Mouse (Mus musculus) ES-E14 (cell line): ENCODE measurements at regions not wholly inside any gene's neighbourhood (a gene's known extent, or its start where the extent isn't known, plus 50 kb on each side); places are given as distances from the start of the nearest gene placed in this dataset.

Source experiments
- DNase-seq: peaks from one replicate; pipeline ENCODE4 v3.0.0-alpha.2; 2013; ENCODE audit warnings: low read depth, low spot score
- H3K27ac ChIP-seq: 2 replicates; pipeline ENCODE4 v1.5.1; 2012; ENCODE audit warnings: low read depth, mild to moderate bottlenecking, low read length, moderate library complexity, mixed read lengths; ENCODE audit not compliant: poor library complexity, insufficient read depth, severe bottlenecking
- H3K36me3 ChIP-seq: 2 replicates; pipeline ENCODE4 v1.6.1; 2012; ENCODE audit warnings: mild to moderate bottlenecking, low read length, moderate library complexity, mixed read lengths; ENCODE audit not compliant: control insufficient read depth, poor library complexity, insufficient read depth, severe bottlenecking
- H3K4me1 ChIP-seq, 2 experiments: fragments of 150-350 bp in 1 of 2; sonication (generic) in 1 of 2; 2 replicates each; pipeline ENCODE4 v1.6.1; 2012; ENCODE audit warnings: low read length in 2 of 2, mild to moderate bottlenecking in 1 of 2, mixed read lengths in 1 of 2; ENCODE audit not compliant: control insufficient read depth in 2 of 2, insufficient read depth in 2 of 2, poor library complexity in 1 of 2
- H3K4me3 ChIP-seq, 2 experiments: fragments of 150-350 bp in 1 of 2; sonication (generic) in 1 of 2; 2 replicates each; pipeline ENCODE4 v1.5.1; 2012; ENCODE audit warnings: low read length in 2 of 2, low read depth in 1 of 2, mild to moderate bottlenecking in 1 of 2, mixed read lengths in 1 of 2; ENCODE audit not compliant: insufficient read depth in 1 of 2, poor library complexity in 1 of 2, severe bottlenecking in 1 of 2
- H3K9ac ChIP-seq: 2 replicates; pipeline ENCODE4 v1.6.1; 2012; ENCODE audit warnings: low read depth, mild to moderate bottlenecking, low read length, mixed read lengths; ENCODE audit not compliant: poor library complexity, insufficient read depth, severe bottlenecking
- H3K9me3 ChIP-seq: fragments of 150-350 bp; sonication (generic); 2 replicates; pipeline ENCODE4 v1.6.1; 2012; ENCODE audit warnings: low read depth, mild to moderate bottlenecking, low read length; ENCODE audit not compliant: control insufficient read depth, insufficient read depth
- CHD2 ChIP-seq: IDR thresholded peaks from 2 replicates; pipeline ENCODE4 v1.6.1; 2014; ENCODE audit warnings: mild to moderate bottlenecking, low read depth, low read length, inconsistent platforms
- HCFC1 ChIP-seq: IDR thresholded peaks from 2 replicates; pipeline ENCODE4 v1.6.1; 2012; ENCODE audit warnings: low read length, inconsistent platforms, borderline replicate concordance; ENCODE audit not compliant: insufficient read depth
- MAFK ChIP-seq: IDR thresholded peaks from 2 replicates; pipeline ENCODE4 v1.6.1; 2014; ENCODE audit warnings: mild to moderate bottlenecking, low read depth, low read length, inconsistent platforms; ENCODE audit not compliant: insufficient read depth
- ZC3H11A ChIP-seq: IDR thresholded peaks from 2 replicates; pipeline ENCODE4 v1.6.1; 2012; ENCODE audit warnings: low read depth, mild to moderate bottlenecking, inconsistent platforms, low read length, borderline replicate concordance
- ZNF384 ChIP-seq: IDR thresholded peaks from 2 replicates; pipeline ENCODE4 v1.6.1; 2012; ENCODE audit warnings: low read depth, low read length, inconsistent platforms
- in situ Hi-C, 2 experiments: fragments of 600-800 bp; cut with MboI; formaldehyde crosslinking; loops; one replicate each; pipeline ENCODE4 v1.15.1; 2025; ENCODE audit warnings: low sequenced_read_pairs in 2 of 2, inconsistent platforms in 1 of 2; ENCODE audit not compliant: unreplicated experiment in 2 of 2

- H3K36me3 ChIP-seq, result no peaks in the 10 kb centered on the region
- no peaks in the 10 kb centered on the region for H3K9me3 ChIP-seq
- H3K9ac ChIP-seq, result no peak overlapping the region
- DNase-seq, result no peak
- H3K4me3 ChIP-seq, result no peak overlapping the region
- in situ Hi-C loops, result no loop called here
- TF ChIP-seq CHD2, result no peak
- no peak for TF ChIP-seq ZC3H11A
- TF ChIP-seq HCFC1, result no peak
- TF ChIP-seq ZNF384, result no peak
- TF ChIP-seq MAFK, result no peak
- H3K4me1 ChIP-seq, result peaks cover 0 to 2% of the 10 kb centered on the region in 2 experiments; a peak in 1 of 4 replicates
- no peak overlapping the region for H3K27ac ChIP-seq
Observed at GRCm38 (mm10) chr16:42493596-42493995, 153.1 kb upstream of the Gap43 start.

- in situ Hi-C loops, result no loop called here
- no peak for TF ChIP-seq CHD2
- TF ChIP-seq HCFC1, result no peak
- TF ChIP-seq MAFK, result no peak
- TF ChIP-seq ZC3H11A, result no peak
- TF ChIP-seq ZNF384, result no peak
- no peak overlapping the region for H3K4me3 ChIP-seq
Observed at GRCm38 (mm10) chr16:42488745-42489144, 148.3 kb upstream of the Gap43 start.

GRCm38 (mm10) chr16:42479978-42480377 lies 139.5 kb upstream of the Gap43 start:
- no peak overlapping the region for H3K27ac ChIP-seq

More at GRCm38 (mm10) chr16:42488745-42489144, 148.3 kb upstream of the Gap43 start:
- H3K36me3 ChIP-seq, result no peaks in the 10 kb centered on the region
- no peak for DNase-seq
- H3K9ac ChIP-seq, result no peak overlapping the region
- H3K9me3 ChIP-seq, result no peaks in the 10 kb centered on the region
- no peaks in the 10 kb centered on the region for H3K4me1 ChIP-seq
- H3K27ac ChIP-seq, result no peak overlapping the region

GRCm38 (mm10) chr16:42466976-42467375 lies 126.5 kb upstream of the Gap43 start:
- no peaks in the 10 kb centered on the region for H3K36me3 ChIP-seq
- no peak overlapping the region for H3K27ac ChIP-seq
- H3K4me1 ChIP-seq, result no peaks in the 10 kb centered on the region
- no peaks in the 10 kb centered on the region for H3K9me3 ChIP-seq
- no peak for TF ChIP-seq ZNF384
- TF ChIP-seq HCFC1, result no peak
- no peak for TF ChIP-seq CHD2
- TF ChIP-seq ZC3H11A, result no peak
- no peak for TF ChIP-seq MAFK
- in situ Hi-C loops, result no loop called here
- no peak for DNase-seq
- H3K4me3 ChIP-seq, result no peak overlapping the region
- no peak overlapping the region for H3K9ac ChIP-seq

More at GRCm38 (mm10) chr16:42479978-42480377, 139.5 kb upstream of the Gap43 start:
- Histone ChIP-seq H3K4me1 (no peaks in the 10 kb centered on the region), H3K4me3 (no peak overlapping the region), H3K9me3 (no peaks in the 10 kb centered on the region), H3K9ac (no peak overlapping the region), H3K36me3 (no peaks in the 10 kb centered on the region)
- TF ChIP-seq ZNF384, result no peak
- TF ChIP-seq HCFC1, result no peak
- no peak for TF ChIP-seq ZC3H11A
- no peak for TF ChIP-seq CHD2
- TF ChIP-seq MAFK, result no peak
- in situ Hi-C loops, result no loop called here
- no peak for DNase-seq
